Mouse (Mus musculus): ENCODE data around the gene Grik2.

GRCm38 (mm10) chr10:49794129-49794528 lies 5.6 kb upstream of the Grik2 start:
- TF ChIP-seq CTCF (IDR thresholded peaks at IDR 0.05; ENCODE audit: borderline replicate concordance, extremely low read depth, insufficient read depth, insufficient read length) (no peak), POLR2A (IDR thresholded peaks at IDR 0.05; ENCODE audit: borderline replicate concordance, extremely low read depth, insufficient read depth, insufficient read length, poor library complexity, severe bottlenecking) (no peak)

All from brain, embryonic 14.5 days (tissue).